Mouse (Mus musculus): ENCODE measurements around the gene Eci2.

DNA sequence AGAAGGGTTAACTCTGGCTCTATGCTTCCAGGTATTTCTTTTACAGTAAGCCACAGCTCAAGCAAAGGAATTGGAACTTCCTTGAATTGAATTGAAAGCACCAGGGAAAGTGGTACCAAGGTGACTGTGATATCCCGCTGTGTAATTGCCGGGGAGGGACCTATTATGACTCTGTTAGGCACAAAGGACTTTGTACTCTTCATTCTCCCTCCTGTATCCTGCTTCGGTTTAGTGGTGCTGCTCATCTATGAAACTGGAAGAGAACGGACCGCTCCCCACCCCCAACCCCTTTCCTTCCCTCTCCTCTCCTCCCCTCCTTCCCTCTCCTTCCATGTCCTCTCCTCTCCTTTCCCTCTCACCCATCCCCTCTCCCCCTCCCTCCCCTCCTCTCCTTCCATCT is 62.0 kb downstream of the Eci2 start:
- TF ChIP-seq POLR2A (IDR thresholded peaks at IDR 0.05; ENCODE audit: low read depth, low read length) (no peak), CTCF (IDR thresholded peaks at IDR 0.05; ENCODE audit: extremely low read depth, insufficient read depth, insufficient read length, insufficient replicate concordance) (no peak)
